Mouse (Mus musculus) heart, postnatal 0 days (tissue): ENCODE measurements at regions not wholly inside any gene's neighbourhood (a gene's known extent, or its start where the extent isn't known, plus 50 kb on each side); places are given as distances from the start of the nearest gene placed in this dataset.

Experiments
- CTCF ChIP-seq: IDR thresholded peaks from 2 replicates; pipeline ENCODE4 v1.5.1; 2016; ENCODE audit warnings: antibody characterized with exemption, control low read depth, low read depth
- EP300 ChIP-seq: IDR thresholded peaks from 2 replicates; pipeline ENCODE4 v1.6.1; 2016; ENCODE audit warnings: antibody characterized with exemption, low read depth

DNA sequence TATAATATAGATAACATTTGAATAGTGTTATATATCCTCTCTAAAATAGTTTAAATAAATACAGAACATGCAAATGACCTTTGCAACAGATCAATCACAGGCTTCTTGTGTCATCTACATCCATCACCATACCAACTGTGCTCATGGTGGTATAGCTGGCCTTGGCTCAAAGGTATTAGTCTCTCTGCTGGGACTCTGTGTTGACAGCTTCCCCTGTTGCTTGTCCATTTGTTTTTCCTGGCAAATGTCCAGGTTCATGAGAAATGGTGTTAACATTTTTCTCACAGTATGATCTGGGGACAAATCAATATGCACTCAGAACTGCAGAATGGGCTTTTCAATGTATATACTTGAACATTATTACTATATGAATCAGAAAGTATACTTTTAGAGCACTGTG, 448.0 kb downstream of the Gm597 start:
- TF ChIP-seq EP300 (no peak), CTCF (no peak)
